Mouse (Mus musculus): ENCODE measurements around the gene Mamstr. TPM values are rescaled to one million over a fixed set of nuclear protein-coding genes. Genes with fewer than 3 reads are reported as not detected.
"Not testable (repeated sequence)": the region's sequence is repeated elsewhere in the genome, so short reads cannot be mapped to it uniquely, and the experiment has no call there.

Gene Mamstr
- polyA plus RNA-seq, 1 experiment from 2014 or later = 9.0 TPM

DNA sequence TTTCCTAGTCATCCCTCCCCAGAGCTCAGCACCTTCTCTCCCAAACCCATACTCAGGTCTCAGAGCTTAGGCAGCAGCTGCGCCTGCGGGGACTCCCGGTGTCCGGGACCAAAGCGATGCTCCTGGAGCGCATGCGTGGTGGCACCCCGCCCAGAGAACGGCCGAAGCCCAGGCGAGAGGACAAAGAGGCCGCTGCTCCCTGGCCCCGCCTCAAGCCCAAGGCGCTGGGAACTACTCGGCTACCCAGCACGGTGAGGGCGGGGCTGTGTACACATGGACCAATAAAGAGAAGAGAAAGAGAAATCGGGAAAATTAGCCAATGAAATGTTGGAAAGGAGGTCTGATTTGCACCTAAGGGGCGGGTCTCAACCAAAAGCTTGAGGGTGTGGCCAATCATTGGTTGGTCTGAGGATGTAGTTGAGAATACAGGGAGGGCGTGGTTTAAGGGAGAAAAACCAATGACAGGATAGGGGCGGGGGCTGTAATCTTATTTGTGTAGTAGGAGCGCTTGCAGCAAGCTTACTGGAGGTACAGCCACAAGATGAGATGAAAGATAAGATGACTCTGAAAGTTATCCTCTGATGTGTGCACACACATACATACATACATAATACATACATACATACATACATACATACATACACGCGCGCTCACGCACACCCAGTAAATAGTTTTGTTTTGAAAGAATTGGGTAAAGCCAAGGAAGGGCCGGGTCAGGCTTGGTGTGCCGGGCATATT is 3.8 kb downstream of the Mamstr start:
- Histone ChIP-seq H3K9me3 (replicated peaks) (no peaks in the 10 kb centered on the region), H3K4me1 (peaks cover 59% of the 10 kb centered on the region), H3K9ac (peak overlapping the region; percentile 61), H3K4me2 (peak overlapping the region; percentile 76), H3K4me3 (replicated peaks) (peak overlapping the region; percentile 47), H3K27ac (peak overlapping the region; percentile 95), H3K27me3 (no peaks in the 10 kb centered on the region), H3K36me3 (no peaks in the 10 kb centered on the region)
- 2% methylated on average over 28 of the region's 28 CpGs for WGBS
- peak; percentile 91 for ATAC-seq (replicated peaks; ENCODE audit: low FRiP score)

DNA sequence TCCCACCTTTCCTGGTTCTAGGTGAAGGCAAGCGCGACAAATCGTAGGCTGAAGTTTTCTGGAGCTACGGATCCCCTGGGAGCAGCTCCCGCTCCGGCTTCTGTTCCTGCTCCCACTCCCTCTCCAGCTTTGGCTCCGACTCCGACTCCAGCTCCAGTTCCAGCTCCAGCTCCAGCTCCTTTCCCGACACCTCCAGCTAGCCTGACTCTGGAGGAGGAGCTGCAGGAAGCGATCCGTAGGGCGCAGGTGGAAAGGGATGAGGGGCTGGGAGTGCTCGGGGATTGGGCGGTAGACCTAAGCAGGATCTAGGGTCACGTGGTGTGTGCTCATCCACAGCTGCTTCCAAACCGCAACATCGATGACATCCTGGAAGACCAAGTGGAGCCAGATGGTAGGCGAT is 4.4 kb downstream of the Mamstr start:
- Histone ChIP-seq H3K36me3 (no peaks in the 10 kb centered on the region), H3K27me3 (no peaks in the 10 kb centered on the region), H3K27ac (peak overlapping the region; percentile 95), H3K4me2 (peak overlapping the region; percentile 76), H3K9ac (peak overlapping the region; percentile 39), H3K9me3 (replicated peaks) (no peaks in the 10 kb centered on the region), H3K4me1 (peaks cover 54% of the 10 kb centered on the region), H3K4me3 (replicated peaks) (peak overlapping the region; percentile 47)
- 5% methylated on average over 18 of the region's 18 CpGs for WGBS
- ATAC-seq (replicated peaks; ENCODE audit: low FRiP score) = peak; percentile 13

DNA sequence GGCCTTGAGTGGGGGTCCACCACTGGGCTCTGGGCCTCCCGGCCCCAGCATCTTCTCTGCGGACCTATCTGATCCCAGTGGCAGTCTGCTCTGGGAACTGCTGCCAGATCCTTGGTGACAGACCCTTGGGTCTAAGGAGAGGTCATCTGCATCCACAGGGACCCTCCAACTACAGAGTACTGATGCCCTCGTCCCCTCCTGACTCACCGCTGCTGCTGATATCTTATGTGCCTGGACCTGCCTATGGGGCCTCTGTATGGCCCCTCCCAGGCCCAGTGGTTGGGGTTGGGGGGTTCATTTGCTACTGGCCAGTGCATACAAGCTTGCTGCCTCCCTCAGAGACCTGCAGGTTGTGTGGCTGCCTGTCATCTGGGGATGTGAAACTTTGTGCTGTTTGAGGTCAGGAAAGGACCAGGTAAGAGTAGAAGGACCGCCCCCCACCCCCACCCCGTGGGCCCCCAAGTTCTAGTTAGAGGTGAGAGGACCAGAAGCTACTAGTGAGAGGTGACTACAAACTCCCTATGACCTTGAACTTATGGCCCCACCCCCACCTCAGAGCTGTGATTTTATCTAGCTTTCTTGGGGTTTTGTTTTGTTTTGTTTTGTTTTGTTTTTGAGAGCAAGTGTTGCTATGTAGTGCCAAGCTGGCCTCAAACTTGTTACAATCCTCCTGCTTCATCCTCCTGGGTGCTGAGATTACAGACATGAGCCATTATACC is 5.3 kb downstream of the Mamstr start:
- WGBS = 71% methylated on average over 6 of the region's 6 CpGs
- Histone ChIP-seq H3K4me3 (replicated peaks) (peak overlapping the region; percentile 47), H3K9ac (peak overlapping the region; percentile 39; the same call in 1 of the 2 replicates), H3K4me2 (peak overlapping the region; percentile 76), H3K9me3 (replicated peaks) (no peaks in the 10 kb centered on the region), H3K27me3 (no peaks in the 10 kb centered on the region), H3K36me3 (no peaks in the 10 kb centered on the region), H3K27ac (peak overlapping the region; percentile 95), H3K4me1 (peaks cover 45% of the 10 kb centered on the region)
- ATAC-seq (replicated peaks; ENCODE audit: low FRiP score) = no peak

DNA sequence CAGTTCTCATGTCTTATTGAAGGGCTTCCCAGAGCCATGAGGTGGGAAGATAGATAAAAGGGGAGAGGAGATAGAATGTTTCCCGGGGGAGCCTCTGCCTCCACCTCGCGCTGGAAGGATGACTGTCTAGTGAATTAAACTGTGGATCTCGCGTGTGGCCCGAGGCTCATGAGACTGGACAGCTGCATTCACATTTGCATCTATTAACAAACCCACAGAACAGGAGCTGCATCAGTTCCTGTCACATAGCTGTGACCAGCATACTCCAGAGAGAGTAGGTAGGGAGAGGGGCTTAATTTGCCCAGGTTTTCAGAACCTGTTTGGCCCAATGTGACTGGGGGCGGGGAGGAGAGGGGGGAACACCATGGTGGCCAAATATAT is 5.8 kb downstream of the Mamstr start:
- Histone ChIP-seq H3K27ac (no peak overlapping the region), H3K4me3 (replicated peaks) (no peak overlapping the region), H3K4me2 (no peak overlapping the region), H3K4me1 (peaks cover 40% of the 10 kb centered on the region), H3K27me3 (no peaks in the 10 kb centered on the region), H3K9me3 (replicated peaks) (no peaks in the 10 kb centered on the region), H3K9ac (no peak overlapping the region), H3K36me3 (no peaks in the 10 kb centered on the region)
- WGBS = 82% methylated on average over 7 of the region's 7 CpGs
- ATAC-seq (replicated peaks; ENCODE audit: low FRiP score) = no peak

DNA sequence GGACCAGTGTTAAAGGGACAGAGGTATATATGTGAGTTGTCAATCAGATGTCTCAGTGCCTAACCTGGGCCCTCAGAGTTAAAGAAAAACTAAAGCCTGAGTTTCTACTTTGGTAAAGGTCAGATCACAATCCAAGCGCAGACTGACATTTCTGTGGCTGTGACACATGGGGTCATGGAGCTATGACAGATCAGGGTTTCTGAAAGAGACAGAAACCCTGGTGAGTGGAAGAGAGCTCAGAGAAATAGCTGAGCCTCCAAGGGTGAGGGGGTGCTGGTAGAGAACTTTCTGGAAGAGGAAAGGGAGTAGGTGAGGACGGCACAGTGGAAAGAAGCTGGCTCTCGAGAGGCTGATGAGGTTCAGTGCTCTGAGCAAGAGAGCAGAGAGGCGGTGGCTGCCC is 6.9 kb downstream of the Mamstr start:
- no peak overlapping the region for H3K9ac ChIP-seq
- no peak overlapping the region for H3K4me2 ChIP-seq
- WGBS = 63% methylated on average over 4 of the region's 4 CpGs
- no peaks in the 10 kb centered on the region for H3K9me3 ChIP-seq (replicated peaks)
- no peaks in the 10 kb centered on the region for H3K36me3 ChIP-seq
- H3K27me3 ChIP-seq = no peaks in the 10 kb centered on the region
- peaks cover 29% of the 10 kb centered on the region for H3K4me1 ChIP-seq
- no peak for ATAC-seq (replicated peaks; ENCODE audit: low FRiP score)
- no peak overlapping the region for H3K27ac ChIP-seq
- no peak overlapping the region for H3K4me3 ChIP-seq (replicated peaks)

DNA sequence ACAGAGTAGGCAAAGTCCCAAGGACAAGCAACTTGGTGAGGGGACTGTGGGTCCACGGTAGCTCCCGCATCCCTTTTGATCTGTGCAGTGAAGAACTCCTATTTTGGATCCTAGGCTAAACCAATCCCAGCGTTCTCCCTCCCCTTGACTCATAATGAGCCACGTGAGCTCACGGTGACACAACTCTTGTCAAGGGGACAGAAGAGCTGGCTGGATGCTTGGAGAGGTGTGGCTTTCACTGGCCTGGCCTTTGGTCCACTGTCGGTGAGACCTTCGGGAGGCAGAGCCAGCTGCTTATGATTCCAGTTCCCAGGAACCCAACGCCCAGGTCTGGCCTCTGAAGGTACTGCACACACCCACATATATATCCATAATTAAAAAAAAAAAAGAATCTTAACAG is 9.6 kb downstream of the Mamstr start:
- Histone ChIP-seq H3K36me3 (no peaks in the 10 kb centered on the region), H3K27ac (no peak overlapping the region), H3K9ac (no peak overlapping the region), H3K4me2 (no peak overlapping the region), H3K27me3 (no peaks in the 10 kb centered on the region), H3K4me1 (peaks cover 9% of the 10 kb centered on the region), H3K9me3 (replicated peaks) (no peaks in the 10 kb centered on the region), H3K4me3 (replicated peaks) (no peak overlapping the region)
- WGBS = 71% methylated on average over 8 of the region's 8 CpGs
- no peak for ATAC-seq (replicated peaks; ENCODE audit: low FRiP score)

DNA sequence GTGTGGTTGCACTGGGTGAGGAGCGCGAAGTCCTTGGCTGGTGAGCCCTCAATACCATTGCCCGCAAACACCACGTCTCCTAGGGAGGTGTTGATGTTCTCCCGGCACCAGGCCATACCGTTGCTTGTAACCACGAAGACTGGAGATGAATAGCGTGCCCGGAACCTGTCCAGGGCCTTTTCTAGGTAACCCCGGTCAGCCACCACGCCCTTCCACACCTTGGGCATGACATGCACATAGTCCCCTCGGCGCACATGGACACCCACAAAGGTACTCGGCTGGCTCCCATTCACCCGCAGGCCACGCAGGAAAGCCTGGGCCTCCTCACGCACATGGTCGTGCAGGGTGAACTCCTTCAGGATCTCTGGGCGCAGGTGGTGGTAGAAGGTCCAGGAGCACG is 10.7 kb downstream of the Mamstr start:
- not testable (repeated sequence) for H3K9ac ChIP-seq; H3K4me2 ChIP-seq; H3K4me3 ChIP-seq (replicated peaks); H3K27me3 ChIP-seq; H3K4me1 ChIP-seq; H3K36me3 ChIP-seq; H3K9me3 ChIP-seq (replicated peaks); H3K27ac ChIP-seq; ATAC-seq (replicated peaks; ENCODE audit: low FRiP score)
- 94% methylated on average over 20 of the region's 20 CpGs for WGBS

DNA sequence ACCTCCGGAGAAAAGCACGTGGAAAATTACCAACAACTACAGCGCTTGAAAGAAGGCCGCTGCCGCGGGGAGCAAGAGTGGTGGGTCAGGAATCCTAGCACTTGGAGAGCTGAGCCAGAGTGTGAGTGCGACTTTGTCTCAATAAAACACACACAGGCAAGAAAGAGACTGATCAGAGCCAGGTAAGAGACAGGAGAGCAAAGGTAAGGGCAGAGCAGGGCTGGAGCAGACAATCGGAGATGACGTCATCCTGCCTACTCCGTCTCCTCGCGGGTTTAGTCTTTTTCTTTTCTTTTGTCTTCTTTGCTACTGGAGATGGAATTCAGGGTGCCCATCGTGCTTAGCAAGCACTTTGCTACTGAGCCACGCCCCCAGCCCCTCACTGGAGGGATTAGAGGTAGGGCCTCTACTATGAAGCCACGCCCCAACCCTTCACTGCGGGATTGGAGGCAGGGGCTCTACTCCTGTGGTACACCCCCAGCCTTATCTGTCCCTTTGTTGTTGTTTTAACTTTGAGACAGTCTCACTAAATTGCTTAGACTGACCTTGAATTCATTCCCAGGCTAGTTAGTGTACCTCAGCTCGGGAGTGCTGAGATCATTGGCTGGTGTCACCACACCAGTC is 14.8 kb downstream of the Mamstr start:
- Histone ChIP-seq H3K27ac (no peak overlapping the region), H3K9me3 (replicated peaks) (no peaks in the 10 kb centered on the region; the same call in 1 of the 2 replicates), H3K4me3 (replicated peaks) (no peak overlapping the region), H3K4me1 (peaks cover 5% of the 10 kb centered on the region; the same call in 1 of the 2 replicates), H3K27me3 (no peaks in the 10 kb centered on the region), H3K4me2 (peak overlapping the region; percentile 47), H3K9ac (no peak overlapping the region), H3K36me3 (no peaks in the 10 kb centered on the region)
- 38% methylated on average over 17 of the region's 17 CpGs for WGBS
- ATAC-seq (replicated peaks; ENCODE audit: low FRiP score) = no peak

DNA sequence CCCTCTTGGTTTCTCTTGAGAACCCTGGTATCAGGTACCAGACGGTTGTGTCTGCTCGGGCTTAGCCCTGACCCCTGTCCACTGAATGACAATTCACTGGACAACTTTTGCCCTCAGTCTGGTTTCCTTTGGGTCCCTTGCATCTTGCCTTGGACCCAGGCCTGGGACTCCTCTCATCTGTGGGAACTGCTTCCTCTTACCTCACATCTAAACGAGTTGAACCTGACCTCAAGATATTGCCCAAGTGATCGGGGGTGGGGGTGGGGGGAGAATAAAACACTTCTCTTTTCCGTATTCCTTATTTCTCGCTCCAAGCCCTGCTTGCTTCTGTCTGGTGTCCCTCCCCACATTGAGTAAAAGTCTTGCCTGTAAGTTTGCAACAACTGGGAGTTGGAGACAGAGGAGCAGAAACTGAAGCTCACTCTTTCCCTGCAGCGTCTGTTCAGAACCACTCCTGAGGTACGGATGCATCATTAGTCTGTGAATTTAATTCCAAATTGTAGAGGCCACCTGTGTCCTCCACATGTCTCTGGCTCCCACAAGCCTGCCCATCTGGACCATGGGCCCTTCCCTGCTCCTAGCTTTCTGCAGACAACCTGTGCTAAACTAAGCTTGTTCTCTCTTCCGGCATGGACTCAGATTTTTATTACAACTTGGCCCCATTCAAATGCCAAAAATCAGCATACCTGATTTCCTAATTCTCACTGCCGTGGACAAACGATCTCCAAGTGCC is 21.1 kb downstream of the Mamstr start:
- Histone ChIP-seq H3K9me3 (replicated peaks) (no peaks in the 10 kb centered on the region; the same call in 1 of the 2 replicates), H3K36me3 (no peaks in the 10 kb centered on the region), H3K27ac (no peak overlapping the region), H3K4me1 (peaks cover 28% of the 10 kb centered on the region), H3K9ac (no peak overlapping the region), H3K4me3 (replicated peaks) (no peak overlapping the region), H3K4me2 (no peak overlapping the region), H3K27me3 (no peaks in the 10 kb centered on the region)
- WGBS = 70% methylated on average over 11 of the region's 11 CpGs
- ATAC-seq (replicated peaks; ENCODE audit: low FRiP score) = no peak

DNA sequence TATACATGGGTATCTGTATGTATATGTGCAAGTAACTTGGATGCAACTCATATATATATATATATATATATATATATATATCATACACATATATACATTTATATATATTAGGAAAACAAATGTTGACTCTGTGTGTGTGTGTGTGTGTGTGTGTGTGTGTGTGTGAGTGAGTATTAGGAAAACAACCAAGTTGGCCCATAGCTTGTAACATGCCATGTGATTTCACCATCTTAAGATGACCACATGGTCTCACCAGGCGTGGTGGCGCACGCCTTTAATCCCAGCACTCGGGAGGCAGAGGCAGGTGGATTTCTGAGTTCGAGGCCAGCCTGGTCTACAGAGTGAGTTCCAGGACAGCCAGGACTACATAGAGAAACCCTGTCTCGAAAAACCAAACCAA is 21.9 kb downstream of the Mamstr start:
- not testable (repeated sequence) for ATAC-seq (replicated peaks; ENCODE audit: low FRiP score); H3K4me2 ChIP-seq; H3K27me3 ChIP-seq; H3K27ac ChIP-seq; H3K9me3 ChIP-seq (replicated peaks); H3K36me3 ChIP-seq; H3K4me3 ChIP-seq (replicated peaks); H3K9ac ChIP-seq
- H3K4me1 ChIP-seq = peaks cover 33% of the 10 kb centered on the region
- WGBS = 94% methylated on average over 6 of the region's 6 CpGs

DNA sequence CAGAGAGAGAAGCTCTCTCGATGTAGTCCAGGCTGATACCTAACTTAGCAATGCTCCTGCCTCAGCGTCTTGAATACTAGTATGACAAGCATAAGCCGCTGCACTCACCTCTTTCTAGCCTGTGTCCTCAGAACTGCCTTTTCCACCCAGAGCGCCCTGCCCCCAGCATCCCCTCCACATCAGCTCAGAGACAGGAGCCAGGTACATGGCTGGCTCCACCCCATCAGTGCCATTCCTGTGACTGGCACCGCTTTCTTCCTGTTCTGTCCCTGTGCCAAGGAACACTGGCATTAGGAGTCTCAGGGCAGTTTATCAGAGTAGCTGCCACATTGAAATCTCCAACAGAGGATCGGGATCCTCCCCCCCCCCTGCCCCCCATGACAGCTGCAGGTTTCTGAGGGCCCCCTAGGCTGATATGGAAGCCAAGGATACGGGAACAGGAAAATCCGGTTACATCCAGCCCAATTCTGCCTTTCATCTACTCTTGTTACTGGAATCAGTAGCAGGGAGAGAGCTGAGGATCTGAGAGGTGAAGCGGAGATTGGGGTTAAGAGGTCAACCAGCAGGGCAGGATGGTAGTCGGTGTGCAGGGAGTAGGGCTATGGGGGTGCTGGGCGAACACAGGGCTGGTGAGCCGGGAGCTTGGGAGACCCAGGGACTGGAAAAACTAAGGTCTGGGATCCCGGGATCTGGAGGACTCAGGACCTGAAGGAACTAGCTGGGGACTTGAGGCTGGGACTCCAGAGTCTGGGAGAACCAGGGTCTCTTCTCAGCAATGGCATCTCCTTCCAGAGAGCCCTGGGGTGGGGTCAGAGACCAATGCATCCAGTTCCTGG is 25.7 kb downstream of the Mamstr start:
- ATAC-seq (replicated peaks; ENCODE audit: low FRiP score) = 0 out of 2 replicates have a peak, but pooled peaks have one; percentile 25
- WGBS = 53% methylated on average over 13 of the region's 13 CpGs
- Histone ChIP-seq H3K27ac (0 out of 2 replicates have a peak overlapping the region, but pooled peaks have one; percentile 15), H3K4me1 (peaks cover 41% of the 10 kb centered on the region), H3K4me2 (0 out of 2 replicates have a peak overlapping the region, but pooled peaks have one; percentile 5), H3K9ac (no peak overlapping the region), H3K4me3 (replicated peaks) (no peak overlapping the region), H3K36me3 (no peaks in the 10 kb centered on the region), H3K9me3 (replicated peaks) (no peaks in the 10 kb centered on the region), H3K27me3 (no peaks in the 10 kb centered on the region)

All from kidney, embryonic 15.5 days (tissue).